Mouse (Mus musculus) heart, postnatal 0 days (tissue): Measurements from ENCODE around the gene Zfp385c. TPM values are rescaled to one million over a fixed set of nuclear protein-coding genes. Genes with fewer than 3 reads are reported as not detected.
A peak's percentile ranks its signal among the peaks of the same experiment; 100 is the strongest.

ENCODE experiments used
- ATAC-seq: fragments of 200-750 bp; cut with Nextera tagmentation; 2 replicates; pipeline ENCODE4 v1.8.0; 2017; ENCODE audit warnings: low read depth, moderate number of reproducible peaks, moderate library complexity; ENCODE audit not compliant: insufficient read depth
- DNase-seq: peaks from one replicate; pipeline ENCODE4 v3.0.0-alpha.2; 2016; ENCODE audit warnings: low spot score
- H3K27ac ChIP-seq: fragments of 300-500 bp; sonication (generic); 2 replicates; pipeline ENCODE4 v1.5.1; 2014; ENCODE audit warnings: low read depth, mild to moderate bottlenecking
- H3K27me3 ChIP-seq: fragments of 300-500 bp; sonication (generic); 2 replicates; pipeline ENCODE4 v1.6.1; 2014; ENCODE audit warnings: low read length, mixed read lengths; ENCODE audit not compliant: control insufficient read depth, insufficient read depth
- H3K36me3 ChIP-seq: fragments of 300-500 bp; sonication (generic); replicated peaks from 2 replicates; pipeline ENCODE4 v1.6.1; 2014; ENCODE audit warnings: low read length, mixed read lengths; ENCODE audit not compliant: control insufficient read depth, insufficient read depth
- H3K4me1 ChIP-seq: fragments of 300-500 bp; sonication (generic); 2 replicates; pipeline ENCODE4 v1.6.1; 2014; ENCODE audit warnings: antibody characterized with exemption; ENCODE audit not compliant: control insufficient read depth, insufficient read depth
- H3K4me2 ChIP-seq: fragments of 300-500 bp; sonication (generic); 2 replicates; pipeline ENCODE4 v1.6.1; 2014; ENCODE audit warnings: low read depth, mild to moderate bottlenecking, low read length, moderate library complexity
- H3K4me3 ChIP-seq: fragments of 300-500 bp; sonication (generic); 2 replicates; pipeline ENCODE4 v1.5.1; 2014; ENCODE audit warnings: low read depth, low read length
- H3K9ac ChIP-seq: fragments of 300-500 bp; sonication (generic); replicated peaks from 2 replicates; pipeline ENCODE4 v1.6.1; 2014; ENCODE audit warnings: low read depth, low read length, mixed read lengths
- H3K9me3 ChIP-seq: fragments of 300-500 bp; sonication (generic); replicated peaks from 2 replicates; pipeline ENCODE4 v1.6.1; 2016; ENCODE audit warnings: low read length; ENCODE audit not compliant: control insufficient read depth
- CTCF ChIP-seq: IDR thresholded peaks from 2 replicates; pipeline ENCODE4 v1.5.1; 2016; ENCODE audit warnings: antibody characterized with exemption, control low read depth, low read depth
- EP300 ChIP-seq: IDR thresholded peaks from 2 replicates; pipeline ENCODE4 v1.6.1; 2016; ENCODE audit warnings: antibody characterized with exemption, low read depth
- WGBS: fragments of 180-500 bp; shearing (Covaris S2); extraction: QIAGEN DNeasy Blood & Tissue Kit; methylation state at CpG from one replicate; pipeline ENCODE4 v1.1.7; 2014; 5-methylcytosine and 5-hydroxymethylcytosine counted together
- polyA plus RNA-seq: library from polyadenylated mRNA; unstranded; fragments of >200 nt; fragmentation: Nextera tagmentation; extraction: Ambion mirVana; gene quantifications from 2 replicates; pipeline ENCODE4 v1.2.1, GENCODE M21; 2015
- total RNA-seq: library from RNA; depleted of rRNA; stranded (reverse); fragments of >200 nt; gene quantifications from 2 replicates; pipeline ENCODE4 v1.2.3, GENCODE M21; 2014; ENCODE audit warnings: low replicate concordance

The Zfp385c gene
- total and polyA plus RNA-seq, 2 experiments from 2014 or later: 0.40 TPM; not detected in 1

DNA sequence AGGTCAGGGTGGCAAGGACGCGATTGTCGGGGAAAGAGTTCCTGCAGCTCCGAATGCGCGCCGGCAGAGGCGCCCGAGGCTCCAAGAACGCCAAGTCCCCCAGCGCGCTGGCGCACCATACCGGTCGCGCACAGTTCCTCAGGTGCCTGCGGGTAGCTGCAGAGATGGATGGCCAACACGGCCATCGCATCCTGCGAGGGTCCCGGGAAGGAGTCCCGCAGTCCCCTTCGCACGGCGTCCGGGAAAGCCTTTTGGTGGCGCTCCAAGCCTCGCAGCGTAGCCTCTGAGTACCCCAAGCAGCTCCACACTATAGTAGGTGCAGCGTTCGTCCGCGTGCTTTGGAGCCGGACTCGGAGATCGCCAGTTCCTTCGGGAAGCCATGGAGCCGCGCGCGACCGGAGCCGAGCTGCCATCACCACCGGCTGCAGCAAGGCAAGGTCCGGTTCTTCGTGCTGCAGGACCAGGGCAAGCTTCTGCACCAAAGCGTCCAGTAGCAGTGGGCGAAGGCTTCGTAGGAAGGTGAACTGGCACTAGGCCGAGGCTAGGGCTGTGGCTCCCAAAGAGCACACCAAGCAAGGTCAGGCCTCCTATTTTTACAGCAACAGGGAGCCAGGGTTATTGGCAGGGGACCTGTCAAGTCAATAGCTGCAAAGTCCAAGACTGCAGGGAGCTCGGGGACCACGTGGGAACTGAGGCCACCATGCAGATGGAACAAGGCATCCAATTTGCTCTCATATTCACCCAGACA, 51.9 kb downstream of the Zfp385c start:
- Histone ChIP-seq H3K4me2 (peak overlapping the region; percentile 56), H3K27me3 (peaks cover 23% of the 10 kb centered on the region), H3K9me3 (no peaks in the 10 kb centered on the region), H3K36me3 (no peaks in the 10 kb centered on the region), H3K27ac (no peak overlapping the region), H3K4me3 (peak overlapping the region; percentile 29), H3K4me1 (0 out of 2 replicates have a peak, but pooled peaks cover 5% of the 10 kb centered on the region), H3K9ac (no peak overlapping the region)
- 9% methylated on average over 52 of the region's 52 CpGs for WGBS
- DNase-seq: peak; percentile 53
- peak; percentile 49 for TF ChIP-seq CTCF
- no peak for TF ChIP-seq EP300
- peak; percentile 64 for ATAC-seq

DNA sequence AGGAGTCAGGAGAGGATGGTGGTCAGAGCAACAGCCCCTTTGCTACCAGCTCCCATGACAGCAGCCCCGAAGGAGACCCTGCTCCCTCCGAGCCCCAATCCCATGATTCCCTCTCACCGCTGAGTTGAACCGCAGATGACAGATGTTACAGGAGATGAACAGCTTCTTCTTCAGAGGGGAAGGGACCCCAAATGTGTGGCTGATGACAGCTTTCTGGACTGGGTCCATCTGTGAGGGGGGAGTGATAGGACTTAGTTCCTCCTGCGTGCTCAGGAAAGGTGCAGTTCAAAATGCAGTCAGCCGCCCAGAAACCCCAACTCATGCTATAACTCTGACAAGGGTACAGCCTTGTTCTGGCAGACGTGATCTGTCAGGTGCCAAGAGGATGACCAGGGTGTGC, 57.7 kb downstream of the Zfp385c start:
- H3K27me3 ChIP-seq: 0 out of 2 replicates have a peak, but pooled peaks cover 7% of the 10 kb centered on the region
- no peak overlapping the region for H3K27ac ChIP-seq
- no peak overlapping the region for H3K4me3 ChIP-seq
- no peak for TF ChIP-seq CTCF
- no peak for TF ChIP-seq EP300
- no peaks in the 10 kb centered on the region for H3K36me3 ChIP-seq
- DNase-seq (no peak), ATAC-seq (no peak)
- no peak overlapping the region for H3K4me2 ChIP-seq
- no peak overlapping the region for H3K9ac ChIP-seq
- WGBS: 55% methylated on average over 7 of the region's 7 CpGs
- no peaks in the 10 kb centered on the region for H3K4me1 ChIP-seq
- H3K9me3 ChIP-seq: no peaks in the 10 kb centered on the region

DNA sequence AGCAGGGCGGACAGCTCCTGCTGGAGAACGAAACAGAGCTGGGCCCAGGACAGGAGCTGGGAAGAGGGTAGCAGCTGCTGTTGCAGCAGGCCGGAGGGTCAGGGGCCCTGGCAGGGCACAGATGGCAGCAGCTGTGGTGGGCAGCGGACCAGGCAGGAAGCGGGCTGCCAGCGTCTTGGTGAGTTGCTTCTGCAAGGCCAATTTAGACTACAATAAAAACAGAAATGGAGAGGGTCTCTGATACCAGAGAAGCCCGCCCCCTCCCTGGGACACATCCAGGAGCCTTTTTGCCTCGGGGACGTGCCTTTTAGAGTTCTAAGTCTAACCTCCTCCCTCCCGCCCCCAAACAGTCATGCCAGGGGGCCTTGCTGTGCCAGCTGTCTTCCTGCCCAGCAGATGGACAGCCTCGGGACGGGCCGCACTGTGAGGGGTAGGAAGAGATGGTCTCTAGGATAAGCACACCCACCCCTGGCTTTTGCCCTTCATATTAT, 63.3 kb downstream of the Zfp385c start:
- no peak for TF ChIP-seq CTCF
- no peak for TF ChIP-seq EP300
- ATAC-seq (no peak), DNase-seq (no peak)
- H3K4me2 ChIP-seq: no peak overlapping the region
- no peaks in the 10 kb centered on the region for H3K9me3 ChIP-seq
- no peak overlapping the region for H3K9ac ChIP-seq
- H3K36me3 ChIP-seq: peaks cover 20% of the 10 kb centered on the region
- no peaks in the 10 kb centered on the region for H3K27me3 ChIP-seq
- WGBS: 56% methylated on average over 13 of the region's 13 CpGs
- no peak overlapping the region for H3K4me3 ChIP-seq
- peaks cover 4% of the 10 kb centered on the region for H3K4me1 ChIP-seq
- no peak overlapping the region for H3K27ac ChIP-seq

DNA sequence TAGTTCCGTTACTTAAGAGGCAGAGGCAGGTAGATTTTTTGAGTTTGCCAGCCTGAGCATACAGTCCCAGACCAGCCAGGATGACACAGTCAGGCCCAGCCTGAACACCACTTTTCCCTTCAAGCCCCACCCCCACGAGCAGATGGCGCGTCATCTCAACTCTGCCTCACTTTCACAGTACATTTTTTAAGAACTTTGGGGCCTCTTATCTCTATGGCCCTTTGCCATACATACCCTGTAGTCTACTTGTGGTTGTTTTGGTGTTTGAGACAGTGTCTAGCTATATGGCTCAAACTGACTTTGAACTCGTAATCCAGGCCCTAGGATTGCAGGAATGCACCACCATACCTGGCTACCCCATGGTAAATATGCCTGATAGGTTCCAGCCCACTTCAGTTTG, 64.2 kb downstream of the Zfp385c start:
- DNase-seq (no peak), ATAC-seq (no peak)

DNA sequence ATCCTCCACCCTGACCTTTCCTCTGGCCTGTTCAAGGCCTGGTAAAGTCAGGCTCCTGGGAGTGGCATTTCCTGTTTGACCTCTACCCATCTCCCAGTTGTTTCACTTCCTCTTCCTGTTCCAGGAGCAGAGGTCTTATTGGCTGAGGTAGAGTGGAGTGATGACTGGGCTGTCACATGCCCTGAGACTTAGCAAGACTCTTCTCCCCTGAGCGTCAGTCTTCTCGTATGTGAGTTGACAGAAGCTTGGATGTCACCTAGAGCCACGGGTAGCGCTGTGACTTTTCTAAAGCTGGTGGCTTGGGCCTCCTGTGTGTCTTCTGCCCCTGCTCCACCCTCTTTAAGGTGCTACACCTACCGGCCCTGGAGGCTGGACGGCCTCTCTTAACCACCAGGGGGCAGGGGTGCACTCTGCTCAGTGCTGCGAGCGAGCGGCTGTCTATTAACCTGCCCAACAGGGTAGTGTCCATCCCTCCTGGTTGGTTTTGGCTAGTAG, 65.5 kb downstream of the Zfp385c start:
- no peaks in the 10 kb centered on the region for H3K9me3 ChIP-seq
- ATAC-seq: peak; percentile 62
- H3K36me3 ChIP-seq: peaks cover 20% of the 10 kb centered on the region
- H3K27ac ChIP-seq: no peak overlapping the region
- TF ChIP-seq EP300 (no peak), CTCF (peak; percentile 87)
- WGBS: 22% methylated on average over 9 of the region's 9 CpGs
- peaks cover 8% of the 10 kb centered on the region for H3K4me1 ChIP-seq
- no peak overlapping the region for H3K9ac ChIP-seq
- no peak overlapping the region for H3K4me2 ChIP-seq
- peak; percentile 57 for DNase-seq
- no peaks in the 10 kb centered on the region for H3K27me3 ChIP-seq
- no peak overlapping the region for H3K4me3 ChIP-seq

More for the DNA sequence above, 64.2 kb downstream of the Zfp385c start:
- Histone ChIP-seq H3K4me2 (no peak overlapping the region), H3K27me3 (no peaks in the 10 kb centered on the region), H3K27ac (no peak overlapping the region), H3K9me3 (no peaks in the 10 kb centered on the region), H3K36me3 (peaks cover 20% of the 10 kb centered on the region), H3K9ac (no peak overlapping the region), H3K4me1 (peaks cover 8% of the 10 kb centered on the region), H3K4me3 (no peak overlapping the region)
- 71% methylated on average over 5 of the region's 5 CpGs for WGBS
- TF ChIP-seq EP300: no peak
- TF ChIP-seq CTCF: no peak
